Mouse (Mus musculus) cerebellum, adult 2 months (tissue): Measurements from ENCODE around the gene Meis3.

Source experiments
- CTCF ChIP-seq: fragments of 200-500 bp; IDR thresholded peaks from 2 replicates; pipeline ENCODE4 v1.5.1; 2011; ENCODE audit warnings: low read depth, mild to moderate bottlenecking, control low read depth, low read length, moderate library complexity, borderline replicate concordance; ENCODE audit not compliant: insufficient read depth
- POLR2A ChIP-seq: fragments of 200-500 bp; IDR thresholded peaks from 2 replicates; pipeline ENCODE4 v1.6.1; 2011; ENCODE audit warnings: low read length, control low read depth, borderline replicate concordance; ENCODE audit not compliant: insufficient read depth

DNA sequence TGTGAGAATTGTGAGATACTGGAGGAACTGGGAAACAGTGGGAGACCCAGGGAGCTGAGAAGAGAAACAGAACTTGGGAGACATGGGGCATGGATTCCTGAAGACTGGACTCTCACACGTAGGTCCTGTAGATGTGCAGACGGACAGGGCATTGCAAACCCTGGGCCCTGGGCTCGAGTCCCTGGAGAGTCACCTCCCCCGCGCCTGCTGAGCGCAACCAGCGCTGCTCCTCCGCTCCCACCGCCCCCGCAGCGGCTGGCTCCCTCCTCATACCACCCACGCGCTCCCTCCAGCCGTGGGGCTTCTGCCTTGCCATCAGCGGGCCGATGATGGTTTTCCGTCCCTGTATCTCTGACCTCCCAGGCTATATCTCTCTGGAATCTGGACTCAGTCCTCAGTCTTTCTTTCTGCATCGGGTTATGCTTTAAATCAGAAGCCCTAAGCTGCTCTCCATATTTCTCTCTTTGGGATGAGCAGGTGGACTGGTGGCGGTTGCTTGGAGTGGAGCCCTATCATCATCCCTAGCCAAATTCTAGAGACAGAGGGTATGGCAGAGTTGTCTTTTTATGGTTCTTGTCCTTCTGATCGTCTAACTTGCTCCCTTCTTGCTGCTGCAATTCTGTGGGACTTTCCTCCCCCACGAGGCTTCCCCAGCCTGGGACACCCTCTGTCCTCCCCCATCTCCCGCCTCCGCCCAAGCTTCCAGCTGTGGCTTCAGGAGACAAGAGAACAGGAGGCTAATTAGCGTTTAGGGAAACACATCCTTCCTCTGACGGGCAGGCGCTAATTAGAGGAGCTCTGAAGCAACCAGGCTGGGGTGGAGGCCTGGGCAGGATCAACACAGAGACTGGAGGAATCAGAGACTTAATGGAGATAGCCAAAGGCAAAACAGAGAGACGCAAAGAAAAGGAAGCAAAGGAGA is 28.1 kb upstream of the Meis3 start:
- TF ChIP-seq CTCF, result no peak
- no peak for TF ChIP-seq POLR2A
